Mouse (Mus musculus): ENCODE data around the gene Zc3h7a. TPM values are rescaled to one million over a fixed set of nuclear protein-coding genes. Genes with fewer than 3 reads are reported as not detected.

Gene Zc3h7a
- polyA plus RNA-seq, 1 experiment from 2014 or later, result 106 TPM

GRCm38 (mm10) chr16:11134348-11135344 lies 41.5 kb downstream of the Zc3h7a start, which contains the start of gene Txndc11:
Gene Txndc11 (minus strand): TSS chr16:11134650.
- H3K9ac ChIP-seq, result peak within 1 kb of the TSS; percentile 98

GRCm38 (mm10) chr16:11133476-11134347 lies 42.5 kb downstream of the Zc3h7a start:
- Histone ChIP-seq H3K27me3 (no peaks in the 10 kb centered on the region), H3K4me3 (replicated peaks) (peak overlapping the region; percentile 83), H3K9ac (peak overlapping the region; percentile 98), H3K9me3 (replicated peaks) (no peaks in the 10 kb centered on the region), H3K36me3 (peaks cover 14% of the 10 kb centered on the region), H3K27ac (replicated peaks) (peak overlapping the region; percentile 95), H3K4me2 (replicated peaks) (peak overlapping the region; percentile 66), H3K4me1 (peaks cover 18% of the 10 kb centered on the region)
- ATAC-seq (ENCODE audit: insufficient number of reproducible peaks, low FRiP score, low TSS enrichment, low read depth), result no peak
- WGBS, result under 1% methylated on average over 34 of the region's 34 CpGs

More at GRCm38 (mm10) chr16:11134348-11135344, 41.5 kb downstream of the Zc3h7a start, which contains the start of gene Txndc11:
- Histone ChIP-seq H3K4me3 (replicated peaks) (peak within 1 kb of the TSS; percentile 83), H3K36me3 (peaks cover 22% of the 10 kb centered on the region), H3K4me1 (peaks cover 18% of the 10 kb centered on the region), H3K4me2 (replicated peaks) (peak within 1 kb of the TSS; percentile 66), H3K27me3 (no peaks in the 10 kb centered on the region), H3K27ac (replicated peaks) (peak within 1 kb of the TSS; percentile 95), H3K9me3 (replicated peaks) (no peaks in the 10 kb centered on the region)
- ATAC-seq (ENCODE audit: insufficient number of reproducible peaks, low FRiP score, low TSS enrichment, low read depth), result peak; percentile 99
- under 1% methylated on average over 80 of the region's 80 CpGs for WGBS

GRCm38 (mm10) chr16:11132839-11133238 lies 43.4 kb downstream of the Zc3h7a start:
- Histone ChIP-seq H3K9ac (peak overlapping the region; percentile 3; the same call in 1 of the 2 replicates), H3K36me3 (peaks cover 18% of the 10 kb centered on the region; the same call in 1 of the 2 replicates), H3K4me1 (peaks cover 18% of the 10 kb centered on the region), H3K4me2 (replicated peaks) (peak overlapping the region; percentile 66), H3K27ac (replicated peaks) (no peak overlapping the region), H3K9me3 (replicated peaks) (no peaks in the 10 kb centered on the region), H3K27me3 (no peaks in the 10 kb centered on the region), H3K4me3 (replicated peaks) (peak overlapping the region; percentile 83)
- ATAC-seq (ENCODE audit: insufficient number of reproducible peaks, low FRiP score, low TSS enrichment, low read depth), result no peak
- 10% methylated on average over 2 of the region's 2 CpGs for WGBS

- no peaks in the 10 kb centered on the region for H3K9me3 ChIP-seq (replicated peaks)
- peaks cover 26% of the 10 kb centered on the region for H3K36me3 ChIP-seq
- H3K4me3 ChIP-seq (replicated peaks), result no peak overlapping the region
- H3K4me2 ChIP-seq (replicated peaks), result no peak overlapping the region
- WGBS, result 87% methylated on average over 11 of the region's 11 CpGs
- no peak for ATAC-seq (ENCODE audit: insufficient number of reproducible peaks, low FRiP score, low TSS enrichment, low read depth)
- no peak overlapping the region for H3K27ac ChIP-seq (replicated peaks)
- no peak overlapping the region for H3K9ac ChIP-seq
- H3K4me1 ChIP-seq, result peaks cover 13% of the 10 kb centered on the region
- no peaks in the 10 kb centered on the region for H3K27me3 ChIP-seq
These were observed 47.9 kb downstream of the Zc3h7a start for GRCm38 (mm10) chr16:11128301-11128700.

- Histone ChIP-seq H3K4me1 (no peaks in the 10 kb centered on the region), H3K36me3 (peaks cover 41% of the 10 kb centered on the region), H3K27me3 (no peaks in the 10 kb centered on the region), H3K9me3 (replicated peaks) (no peaks in the 10 kb centered on the region), H3K4me2 (replicated peaks) (no peak overlapping the region), H3K27ac (replicated peaks) (no peak overlapping the region), H3K9ac (no peak overlapping the region), H3K4me3 (replicated peaks) (no peak overlapping the region)
- no peak for ATAC-seq (ENCODE audit: insufficient number of reproducible peaks, low FRiP score, low TSS enrichment, low read depth)
- WGBS, result 89% methylated on average over 2 of the region's 2 CpGs
These were observed 50.8 kb downstream of the Zc3h7a start for GRCm38 (mm10) chr16:11125371-11125770.

- H3K27me3 ChIP-seq, result no peaks in the 10 kb centered on the region
- H3K4me3 ChIP-seq (replicated peaks), result no peak overlapping the region
- H3K36me3 ChIP-seq, result peaks cover 51% of the 10 kb centered on the region
- ATAC-seq (ENCODE audit: insufficient number of reproducible peaks, low FRiP score, low TSS enrichment, low read depth), result no peak
- H3K9me3 ChIP-seq (replicated peaks), result no peaks in the 10 kb centered on the region
- H3K9ac ChIP-seq, result no peak overlapping the region
- WGBS, result 78% methylated on average over 1 of the region's 1 CpGs
- H3K4me2 ChIP-seq (replicated peaks), result no peak overlapping the region
- H3K4me1 ChIP-seq, result no peaks in the 10 kb centered on the region
- H3K27ac ChIP-seq (replicated peaks), result no peak overlapping the region
These were observed 52.1 kb downstream of the Zc3h7a start for GRCm38 (mm10) chr16:11124110-11124509.

- Histone ChIP-seq H3K27ac (replicated peaks) (no peak overlapping the region), H3K4me2 (replicated peaks) (no peak overlapping the region), H3K9ac (no peak overlapping the region), H3K4me1 (no peaks in the 10 kb centered on the region), H3K36me3 (peaks cover 47% of the 10 kb centered on the region), H3K4me3 (replicated peaks) (no peak overlapping the region), H3K9me3 (replicated peaks) (no peaks in the 10 kb centered on the region), H3K27me3 (no peaks in the 10 kb centered on the region)
- no peak for ATAC-seq (ENCODE audit: insufficient number of reproducible peaks, low FRiP score, low TSS enrichment, low read depth)
- 84% methylated on average over 2 of the region's 2 CpGs for WGBS
These were observed 53.6 kb downstream of the Zc3h7a start for GRCm38 (mm10) chr16:11122625-11123024.

GRCm38 (mm10) chr16:11109198-11109740 lies 66.9 kb downstream of the Zc3h7a start:
- no peak overlapping the region for H3K4me3 ChIP-seq (replicated peaks)
- no peak for ATAC-seq (ENCODE audit: insufficient number of reproducible peaks, low FRiP score, low TSS enrichment, low read depth)
- H3K9me3 ChIP-seq (replicated peaks), result no peaks in the 10 kb centered on the region
- peaks cover 23% of the 10 kb centered on the region for H3K36me3 ChIP-seq
- H3K27me3 ChIP-seq, result no peaks in the 10 kb centered on the region
- no peak overlapping the region for H3K27ac ChIP-seq (replicated peaks)
- H3K4me1 ChIP-seq, result no peaks in the 10 kb centered on the region
- no peak overlapping the region for H3K9ac ChIP-seq
- H3K4me2 ChIP-seq (replicated peaks), result no peak overlapping the region
- 68% methylated on average over 4 of the region's 4 CpGs for WGBS

- H3K9ac ChIP-seq, result no peak overlapping the region
- no peak for ATAC-seq (ENCODE audit: insufficient number of reproducible peaks, low FRiP score, low TSS enrichment, low read depth)
- no peak overlapping the region for H3K4me2 ChIP-seq (replicated peaks)
- no peaks in the 10 kb centered on the region for H3K27me3 ChIP-seq
- no peaks in the 10 kb centered on the region for H3K4me1 ChIP-seq
- H3K4me3 ChIP-seq (replicated peaks), result no peak overlapping the region
- 79% methylated on average over 1 of the region's 1 CpGs for WGBS
- no peaks in the 10 kb centered on the region for H3K9me3 ChIP-seq (replicated peaks)
- peaks cover 24% of the 10 kb centered on the region for H3K36me3 ChIP-seq
- no peak overlapping the region for H3K27ac ChIP-seq (replicated peaks)
These were observed 71.3 kb downstream of the Zc3h7a start for GRCm38 (mm10) chr16:11104905-11105304.

- WGBS, result 65% methylated on average over 3 of the region's 3 CpGs
- H3K4me2 ChIP-seq (replicated peaks), result no peak overlapping the region
These were observed 78.9 kb downstream of the Zc3h7a start for GRCm38 (mm10) chr16:11097301-11097700.

More at GRCm38 (mm10) chr16:11097301-11097700, 78.9 kb downstream of the Zc3h7a start:
- Histone ChIP-seq H3K9ac (no peak overlapping the region), H3K4me3 (replicated peaks) (no peak overlapping the region), H3K27me3 (no peaks in the 10 kb centered on the region), H3K27ac (replicated peaks) (no peak overlapping the region), H3K36me3 (peaks cover 17% of the 10 kb centered on the region; the same call in 1 of the 2 replicates), H3K9me3 (replicated peaks) (no peaks in the 10 kb centered on the region), H3K4me1 (no peaks in the 10 kb centered on the region)
- no peak for ATAC-seq (ENCODE audit: insufficient number of reproducible peaks, low FRiP score, low TSS enrichment, low read depth)

Data from embryonic facial prominence, embryonic 15.5 days (tissue).